Mouse (Mus musculus) thymus, postnatal 25 days (tissue): ENCODE data around the gene Hmgn3.

Experiments
- DNase-seq: peaks from one replicate; pipeline ENCODE4 v3.0.0; 2022

The Hmgn3 gene

GRCm38 (mm10) chr9:83098652-83099307 lies 47.7 kb downstream of the Hmgn3 start:
- no peak for DNase-seq

- DNase-seq, result no peak
Measured at GRCm38 (mm10) chr9:83097816-83098215, 48.7 kb downstream of the Hmgn3 start.

GRCm38 (mm10) chr9:83094649-83095336 lies 51.7 kb downstream of the Hmgn3 start:
- DNase-seq, result no peak

GRCm38 (mm10) chr9:83083790-83084469 lies 62.6 kb downstream of the Hmgn3 start:
- DNase-seq, result no peak

GRCm38 (mm10) chr9:83083091-83083490 lies 63.4 kb downstream of the Hmgn3 start:
- DNase-seq, result no peak

GRCm38 (mm10) chr9:83082296-83082695 lies 64.2 kb downstream of the Hmgn3 start:
- DNase-seq, result no peak

- DNase-seq, result no peak
Measured at GRCm38 (mm10) chr9:83079724-83080123, 66.8 kb downstream of the Hmgn3 start.

- no peak for DNase-seq
Measured at GRCm38 (mm10) chr9:83068246-83068645, 78.2 kb downstream of the Hmgn3 start.

- DNase-seq, result no peak
Measured at GRCm38 (mm10) chr9:83061289-83061688, 85.2 kb downstream of the Hmgn3 start.
